Mouse (Mus musculus) liver, embryonic 14.5 days (tissue): ENCODE results near the gene Itga8. TPM values are rescaled to one million over a fixed set of nuclear protein-coding genes. Genes with fewer than 3 reads are reported as not detected.

Experiments used
- ATAC-seq: fragments of 200-750 bp; cut with Nextera tagmentation; 2 replicates; pipeline ENCODE4 v1.8.0; 2017; ENCODE audit warnings: moderate number of reproducible peaks, mild to moderate bottlenecking, moderate library complexity; ENCODE audit not compliant: insufficient read depth
- DNase-seq, 3 experiments: peaks; one replicate each; pipeline ENCODE4 v3.0.0-alpha.2; 2012 to 2013; ENCODE audit warnings: low read depth in 3 of 3, low spot score in 3 of 3
- H3K27ac ChIP-seq: fragments of 300-500 bp; sonication (generic); 2 replicates; pipeline ENCODE4 v1.5.1; 2014; ENCODE audit warnings: moderate library complexity, mild to moderate bottlenecking, control low read depth, inconsistent platforms
- H3K27me3 ChIP-seq: fragments of 300-500 bp; sonication (generic); 2 replicates; pipeline ENCODE4 v1.6.1; 2014; ENCODE audit warnings: mild to moderate bottlenecking, low read length, moderate library complexity; ENCODE audit not compliant: control insufficient read depth, insufficient read depth
- H3K36me3 ChIP-seq: fragments of 300-500 bp; sonication (generic); replicated peaks from 2 replicates; pipeline ENCODE4 v1.6.1; 2014; ENCODE audit warnings: low read depth; ENCODE audit not compliant: control insufficient read depth, insufficient read depth
- H3K4me1 ChIP-seq, 2 experiments: fragments of 200-500 bp in 1 of 2; fragments of 300-500 bp in 1 of 2; sonication (generic) in 1 of 2; replicated peaks; 2 replicates each; pipeline ENCODE4 v1.6.1; 2012 to 2014; ENCODE audit warnings: antibody characterized with exemption in 1 of 2, inconsistent platforms in 1 of 2, low read length in 1 of 2; ENCODE audit not compliant: control insufficient read depth in 2 of 2, insufficient read depth in 2 of 2
- H3K4me2 ChIP-seq: fragments of 300-500 bp; sonication (generic); 2 replicates; pipeline ENCODE4 v1.6.1; 2014; ENCODE audit warnings: low read depth, mild to moderate bottlenecking, control low read depth, moderate library complexity
- H3K4me3 ChIP-seq, 2 experiments: fragments of 200-500 bp in 1 of 2; fragments of 300-500 bp in 1 of 2; sonication (generic) in 1 of 2; 2 replicates each; pipeline ENCODE4 v1.5.1; 2012 to 2014; ENCODE audit warnings: low read depth in 2 of 2, low read length in 2 of 2, mild to moderate bottlenecking in 2 of 2, control low read depth in 1 of 2, inconsistent platforms in 1 of 2, moderate library complexity in 1 of 2; ENCODE audit not compliant: insufficient read depth in 1 of 2
- H3K9ac ChIP-seq: fragments of 300-500 bp; sonication (generic); replicated peaks from 2 replicates; pipeline ENCODE4 v1.6.1; 2014; ENCODE audit warnings: mild to moderate bottlenecking, control low read depth, moderate library complexity
- H3K9me3 ChIP-seq: fragments of 300-500 bp; sonication (generic); 2 replicates; pipeline ENCODE4 v1.6.1; 2016; ENCODE audit warnings: low read length, mixed read lengths; ENCODE audit not compliant: control insufficient read depth
- CTCF ChIP-seq: IDR thresholded peaks from 2 replicates; pipeline ENCODE4 v1.5.1; 2016; ENCODE audit warnings: antibody characterized with exemption, low read depth, control low read depth
- EP300 ChIP-seq: IDR thresholded peaks from 2 replicates; pipeline ENCODE4 v1.6.1; 2016; ENCODE audit warnings: antibody characterized with exemption, low read depth
- WGBS: fragments of 180-500 bp; shearing (Covaris S2); extraction: QIAGEN DNeasy Blood & Tissue Kit; methylation state at CpG from one replicate; pipeline ENCODE4 v1.1.7; 2014; ENCODE audit not compliant: insufficient replicate concordance; 5-methylcytosine and 5-hydroxymethylcytosine counted together
- polyA plus RNA-seq, 2 experiments: library from polyadenylated mRNA; depleted of rRNA in 1 of 2; stranded (reverse) in 1 of 2; unstranded in 1 of 2; fragments of >200 nt; fragmentation: Nextera tagmentation in 1 of 2; extraction: Ambion mirVana in 1 of 2; gene quantifications; 2 replicates each; pipeline versions ENCODE4 v1.2.1 to v1.2.3; 2012 to 2014

Itga8 gene
- polyA plus RNA-seq, 2 experiments, result 1.2 to 2.0 TPM

DNA sequence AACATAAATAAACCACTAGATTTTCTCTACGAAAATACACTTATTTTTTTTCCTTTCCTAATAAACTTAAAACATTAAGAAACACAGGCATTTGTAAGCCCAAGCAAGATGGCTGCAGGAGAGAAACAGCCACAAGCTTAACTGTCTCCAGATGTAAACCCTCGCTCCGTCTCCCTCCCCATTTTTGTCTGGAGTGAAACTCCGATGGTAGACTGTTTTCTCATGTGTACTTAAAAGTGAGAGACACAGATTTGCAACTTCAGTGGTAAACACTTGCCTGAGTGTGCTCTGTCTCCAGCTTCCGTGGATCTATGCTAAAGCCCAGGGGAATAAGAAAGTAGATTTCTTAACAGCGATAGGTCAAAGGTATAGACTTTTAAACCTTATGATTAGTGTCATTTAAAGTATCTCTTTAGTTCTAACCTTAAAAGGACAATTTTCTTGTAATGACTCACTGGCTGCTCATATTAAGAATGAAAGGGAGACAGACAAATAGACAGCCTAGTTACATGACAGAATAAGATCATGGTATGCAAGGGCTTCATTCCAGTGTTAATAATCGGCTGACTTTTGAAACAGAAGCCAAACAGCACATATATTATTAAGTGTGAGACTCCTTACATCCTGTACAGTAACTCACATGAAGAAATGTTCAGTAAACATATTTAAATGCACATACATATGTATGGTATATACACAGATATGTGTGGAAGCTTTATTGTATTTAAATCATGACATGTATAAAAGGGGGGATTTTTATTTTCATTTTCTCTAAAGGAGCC, 209.3 kb downstream of the Itga8 start:
- no peaks in the 10 kb centered on the region for H3K9me3 ChIP-seq
- no peaks in the 10 kb centered on the region for H3K4me1 ChIP-seq
- TF ChIP-seq CTCF (no peak), EP300 (no peak)
- no peak overlapping the region for H3K4me3 ChIP-seq
- H3K9ac ChIP-seq, result no peak overlapping the region
- no peak for DNase-seq
- no peaks in the 10 kb centered on the region for H3K27me3 ChIP-seq
- no peak overlapping the region for H3K27ac ChIP-seq
- WGBS, result 56% methylated on average over 7 of the region's 7 CpGs
- H3K36me3 ChIP-seq, result no peaks in the 10 kb centered on the region
- H3K4me2 ChIP-seq, result no peak overlapping the region
- no peak for ATAC-seq

DNA sequence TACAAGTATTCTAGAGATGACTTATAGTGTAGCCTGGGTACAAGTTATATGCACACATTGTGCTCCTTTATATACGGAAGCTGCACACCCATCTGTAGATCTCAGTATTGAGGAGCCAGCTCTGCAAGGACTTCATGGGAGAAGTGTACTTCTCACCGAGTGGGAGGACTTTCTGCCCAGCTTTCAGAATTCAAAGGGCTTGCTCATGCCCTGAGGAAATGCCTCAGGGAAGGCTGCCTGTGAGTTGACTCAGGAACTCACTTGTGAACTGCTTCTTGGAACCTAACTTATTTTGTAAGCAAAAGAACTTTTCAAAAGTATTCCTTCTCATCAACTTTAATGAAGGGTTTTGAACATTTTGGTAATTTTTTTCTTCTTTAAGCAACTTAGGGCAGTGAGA, 210.7 kb downstream of the Itga8 start:
- WGBS, result 49% methylated on average over 2 of the region's 2 CpGs
- H3K36me3 ChIP-seq, result no peaks in the 10 kb centered on the region
- no peak for TF ChIP-seq CTCF

GRCm38 (mm10) chr2:12085492-12085891, 216.2 kb downstream of the Itga8 start:
- Histone ChIP-seq H3K9me3 (no peaks in the 10 kb centered on the region), H3K36me3 (no peaks in the 10 kb centered on the region), H3K9ac (no peak overlapping the region), H3K27ac (no peak overlapping the region), H3K27me3 (no peaks in the 10 kb centered on the region), H3K4me3 (no peak overlapping the region), H3K4me1 (no peaks in the 10 kb centered on the region), H3K4me2 (no peak overlapping the region)
- DNase-seq (no peak), ATAC-seq (no peak)
- WGBS, result 40% methylated on average over 2 of the region's 2 CpGs
- TF ChIP-seq EP300 (no peak), CTCF (no peak)

More for the DNA sequence above, 210.7 kb downstream of the Itga8 start:
- DNase-seq (no peak), ATAC-seq (no peak)
- Histone ChIP-seq H3K4me2 (no peak overlapping the region), H3K27ac (no peak overlapping the region), H3K4me1 (no peaks in the 10 kb centered on the region), H3K27me3 (no peaks in the 10 kb centered on the region), H3K9me3 (no peaks in the 10 kb centered on the region), H3K4me3 (no peak overlapping the region), H3K9ac (no peak overlapping the region)

GRCm38 (mm10) chr2:12084341-12084740, 217.4 kb downstream of the Itga8 start:
- DNase-seq (no peak), ATAC-seq (no peak)
- 60% methylated on average over 4 of the region's 4 CpGs for WGBS
- no peaks in the 10 kb centered on the region for H3K4me1 ChIP-seq
- H3K4me2 ChIP-seq, result no peak overlapping the region
- no peak overlapping the region for H3K9ac ChIP-seq
- H3K27me3 ChIP-seq, result no peaks in the 10 kb centered on the region
- H3K27ac ChIP-seq, result no peak overlapping the region
- H3K36me3 ChIP-seq, result no peaks in the 10 kb centered on the region
- H3K4me3 ChIP-seq, result no peak overlapping the region
- no peaks in the 10 kb centered on the region for H3K9me3 ChIP-seq
- no peak for TF ChIP-seq EP300
- TF ChIP-seq CTCF, result no peak

DNA sequence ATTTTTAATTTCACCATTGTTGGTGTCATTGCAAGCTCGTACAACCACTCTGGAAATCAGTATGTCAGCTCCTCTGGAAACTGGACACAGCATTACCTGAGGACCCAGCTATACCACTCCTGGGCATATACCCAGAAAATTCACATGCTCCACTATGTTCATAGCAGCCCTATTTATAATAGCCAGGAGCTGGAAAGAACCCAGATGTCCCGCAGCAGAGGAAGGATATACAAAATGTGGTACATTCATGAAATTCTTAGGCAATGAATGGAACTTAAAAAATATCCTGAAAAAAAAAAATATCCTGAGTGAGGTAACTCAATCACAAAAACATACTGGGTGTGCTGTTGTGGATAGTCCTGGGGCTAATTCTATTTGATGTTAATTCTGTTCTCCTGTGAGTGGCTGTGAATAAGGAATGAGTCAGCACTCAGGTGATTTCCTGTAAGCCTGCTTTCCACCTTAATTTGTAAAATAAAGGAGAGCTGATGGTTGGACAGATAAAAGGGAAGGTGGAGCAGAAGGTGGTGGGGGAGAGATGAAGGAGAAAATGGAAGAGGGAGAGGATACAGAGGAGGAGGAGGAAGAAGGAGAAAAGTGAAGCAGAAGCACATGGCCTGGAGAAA, 224.3 kb downstream of the Itga8 start:
- TF ChIP-seq EP300 (no peak), CTCF (no peak)
- H3K4me2 ChIP-seq, result no peak overlapping the region
- H3K27me3 ChIP-seq, result no peaks in the 10 kb centered on the region
- H3K4me3 ChIP-seq, result no peak overlapping the region
- H3K36me3 ChIP-seq, result no peaks in the 10 kb centered on the region
- no peak overlapping the region for H3K27ac ChIP-seq
- H3K4me1 ChIP-seq, result no peaks in the 10 kb centered on the region
- H3K9me3 ChIP-seq, result no peaks in the 10 kb centered on the region
- no peak for ATAC-seq
- no peak overlapping the region for H3K9ac ChIP-seq
- no peak for DNase-seq
- 51% methylated on average over 2 of the region's 2 CpGs for WGBS
